Comparison of ENCODE assay signal across 8 mouse cellular contexts in genomic region chr4:83485735-83486116, GRCm38 (mm10). TPM values are rescaled to one million over a fixed set of nuclear protein-coding genes. Genes with fewer than 3 reads are reported as not detected.
A peak's percentile ranks its signal among the peaks of the same experiment; 100 is the strongest.
DNase-seq lines count a peak whose midpoint lies in the region; ATAC-seq lines count a peak whose summit lies in the region.

No protein-coding gene starts in this region.

- peaks cover 24% of the 10 kb centered on the region for H3K4me1 ChIP-seq in hindbrain, embryonic 12.5 days

- peak; percentile 92 for DNase-seq in MN1 (ENCODE audit: low spot score)
- peak; percentile 89 for DNase-seq in cerebellum, adult 9-10 months
- peak; percentile 69 to 88 for DNase-seq in frontal cortex, adult 2 months (ENCODE audit: extremely low spot score in 1 of 2, low spot score in 1 of 2)
- peak; percentile 86 to 89 for DNase-seq in layer of hippocampus, postnatal 14 days (ENCODE audit: low spot score in 2 of 2)
- peak; percentile 82 for DNase-seq in lung, postnatal 14 days
- peak; percentile 57 for DNase-seq in retina, adult 2 months (ENCODE audit: low read depth, low spot score)
- DNase-seq in thymus, postnatal 36 days, result peak; percentile 89 to 93

- H3K9me3 ChIP-seq in hindbrain, embryonic 12.5 days (replicated peaks), result no peaks in the 10 kb centered on the region

- peak overlapping the region; percentile 78 for H3K4me3 ChIP-seq in hindbrain, embryonic 12.5 days

- H3K27ac ChIP-seq in hindbrain, embryonic 12.5 days, result peak overlapping the region; percentile 98

- under 1% methylated on average over 18 of the region's 40 CpGs for WGBS in hindbrain, embryonic 12.5 days

- ATAC-seq in hindbrain, embryonic 12.5 days (ENCODE audit: low FRiP score), result peak; percentile 85

- H3K9ac ChIP-seq in hindbrain, embryonic 12.5 days, result peak overlapping the region; percentile 94

- H3K36me3 ChIP-seq in hindbrain, embryonic 12.5 days, result peaks cover 18% of the 10 kb centered on the region

- peak overlapping the region; percentile 65 for H3K4me2 ChIP-seq in hindbrain, embryonic 12.5 days (replicated peaks)

- H3K27me3 ChIP-seq in hindbrain, embryonic 12.5 days, result no peaks in the 10 kb centered on the region

RNA-seq across cellular contexts. Expression of gene Psip1, which starts 0.5 kb away (rescaled TPM):
- 255 and 272 TPM in 2 replicates for polyA plus RNA-seq in frontal cortex, adult 2 months (2012; rRNA removed)
- polyA plus RNA-seq in hindbrain, embryonic 12.5 days (2016; fragmentation: Nextera tagmentation; extraction: Ambion mirVana), result 364 and 379 TPM in 2 replicates
- total RNA-seq in layer of hippocampus, postnatal 14 days (2021), result 100 to 1,000 TPM; 198 to 203 TPM

RNA-seq across cellular contexts. Expression of gene Ccdc171, which starts 39.6 kb away (rescaled TPM):
- polyA plus RNA-seq in frontal cortex, adult 2 months (2012; rRNA removed), result 3.9 and 4.2 TPM in 2 replicates
- 5.8 and 6.1 TPM in 2 replicates for polyA plus RNA-seq in hindbrain, embryonic 12.5 days (2016; fragmentation: Nextera tagmentation; extraction: Ambion mirVana)
- total RNA-seq in layer of hippocampus, postnatal 14 days (2021), result 1 to 10 TPM; 3.2 to 3.3 TPM

Comparison
In these comparisons a context has a peak if more than half of its experiments do, and no peak if none do; other contexts are left out.
1. Peak in every context shown above with its lines: DNase-seq, ATAC-seq, H3K4me3 ChIP-seq and H3K27ac ChIP-seq.